Mouse (Mus musculus) kidney, adult 2 months (tissue): ENCODE measurements around the gene Tecpr2. TPM values are rescaled to one million over a fixed set of nuclear protein-coding genes. Genes with fewer than 3 reads are reported as not detected.

ENCODE experiments used
- DNase-seq: peaks from one replicate; pipeline ENCODE4 v3.0.0; 2021
- H3K27ac ChIP-seq: fragments of 200-500 bp; 2 replicates; pipeline ENCODE4 v1.5.1; 2012; ENCODE audit warnings: low read depth, low read length, control low read depth, inconsistent platforms; ENCODE audit not compliant: insufficient read depth
- H3K27me3 ChIP-seq: fragments of 200-500 bp; replicated peaks from 2 replicates; pipeline ENCODE4 v1.6.1; 2012; ENCODE audit warnings: mild to moderate bottlenecking, moderate library complexity, low read length, inconsistent platforms; ENCODE audit not compliant: control insufficient read depth, insufficient read depth
- H3K36me3 ChIP-seq: fragments of 200-500 bp; 2 replicates; pipeline ENCODE4 v1.6.1; 2012; ENCODE audit warnings: mild to moderate bottlenecking, moderate library complexity, low read length, inconsistent platforms; ENCODE audit not compliant: control insufficient read depth, insufficient read depth
- H3K4me1 ChIP-seq: fragments of 200-500 bp; 2 replicates; pipeline ENCODE4 v1.6.1; 2011; ENCODE audit warnings: low read length; ENCODE audit not compliant: control insufficient read depth, insufficient read depth
- H3K4me3 ChIP-seq: fragments of 200-500 bp; 2 replicates; pipeline ENCODE4 v1.5.1; 2011; ENCODE audit warnings: mild to moderate bottlenecking, low read depth, low read length, control low read depth; ENCODE audit not compliant: insufficient read depth
- CTCF ChIP-seq: fragments of 200-500 bp; conservative IDR thresholded peaks from 2 replicates; pipeline ENCODE4 v1.5.1; 2011; ENCODE audit warnings: low read depth, mild to moderate bottlenecking, control low read depth, low read length, moderate library complexity, mixed read lengths; ENCODE audit not compliant: insufficient read depth, insufficient read length
- POLR2A ChIP-seq: fragments of 200-500 bp; IDR thresholded peaks from one replicate; pipeline ENCODE4 v1.6.1; 2011; ENCODE audit warnings: low read depth, low read length, control low read depth
- WGBS: fragments of 180-500 bp; shearing (Covaris S2); methylation state at CpG from one replicate; pipeline ENCODE4 v1.1.7; 2018; 5-methylcytosine and 5-hydroxymethylcytosine counted together
- polyA plus RNA-seq: library from polyadenylated mRNA; depleted of rRNA; stranded (reverse); fragments of >200 nt; gene quantifications from 2 replicates; pipeline ENCODE4 v1.2.3, GENCODE M21; 2012

Gene Tecpr2
- polyA plus RNA-seq, 1 experiment: 4.3 TPM

DNA sequence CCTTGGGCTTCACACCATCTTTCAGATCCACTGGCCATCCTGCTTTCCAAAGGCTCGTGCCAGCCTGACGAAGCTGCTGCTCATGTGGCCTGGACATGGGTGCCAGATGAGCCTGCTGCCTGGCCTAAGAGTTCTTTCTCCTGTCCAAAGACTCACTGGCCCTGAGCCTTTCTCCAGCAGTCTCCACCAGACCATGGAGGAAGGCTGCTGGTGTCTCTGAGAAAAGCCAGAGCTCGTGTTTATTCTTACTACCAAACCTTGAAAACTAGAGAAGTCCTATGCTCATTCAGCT, 59.8 kb downstream of the Tecpr2 start:
- no peak for DNase-seq
- no peak overlapping the region for H3K4me3 ChIP-seq
- 88% methylated on average over 3 of the region's 3 CpGs for WGBS
- H3K27ac ChIP-seq: no peak overlapping the region
- TF ChIP-seq CTCF: no peak
- TF ChIP-seq POLR2A: no peak
- H3K4me1 ChIP-seq: no peaks in the 10 kb centered on the region
- H3K27me3 ChIP-seq: no peaks in the 10 kb centered on the region
- 0 out of 2 replicates have a peak, but pooled peaks cover 2% of the 10 kb centered on the region for H3K36me3 ChIP-seq

DNA sequence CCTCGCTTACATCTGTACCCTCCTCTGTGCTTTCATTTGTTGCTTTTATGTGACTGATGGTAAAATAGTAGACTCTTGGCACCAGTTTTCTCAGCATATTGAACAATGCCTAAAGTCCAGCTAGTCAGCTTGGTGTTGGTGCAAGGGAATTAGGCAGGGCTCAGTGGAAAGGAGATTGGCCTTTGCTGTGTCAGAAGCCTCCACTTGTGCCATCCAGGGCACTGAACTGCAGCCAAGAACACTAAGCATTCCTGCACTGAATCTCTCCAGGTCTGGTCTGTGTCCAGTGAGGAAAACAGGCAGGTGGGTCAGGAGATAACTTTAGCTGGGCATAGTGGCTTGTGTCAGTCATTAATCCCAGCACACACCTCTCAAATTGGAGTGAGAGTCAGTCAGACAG, 60.3 kb downstream of the Tecpr2 start:
- 95% methylated on average over 1 of the region's 1 CpGs for WGBS
- no peak overlapping the region for H3K27ac ChIP-seq

DNA sequence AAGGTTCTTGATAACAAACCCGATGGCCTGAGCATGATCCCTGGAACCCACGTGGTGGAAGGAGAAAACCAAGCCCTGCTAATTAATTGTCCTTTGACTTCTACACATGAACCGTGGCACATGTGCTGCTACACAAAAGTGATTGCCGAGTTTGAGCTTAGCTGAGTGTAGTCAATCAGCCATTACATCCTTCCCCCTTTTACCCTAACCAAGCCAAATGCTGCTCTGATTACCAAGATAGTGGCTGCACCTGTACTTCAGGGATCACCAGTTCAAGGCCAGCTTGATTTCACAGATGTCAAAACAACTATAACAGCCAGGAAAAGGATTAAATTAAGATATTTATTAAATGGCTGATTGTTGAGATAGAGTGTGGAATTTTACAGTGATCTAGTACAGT, 61.1 kb downstream of the Tecpr2 start:
- TF ChIP-seq POLR2A (no peak), CTCF (no peak)
- H3K4me1 ChIP-seq: no peaks in the 10 kb centered on the region
- 0 out of 2 replicates have a peak, but pooled peaks cover 2% of the 10 kb centered on the region for H3K36me3 ChIP-seq
- H3K27ac ChIP-seq: no peak overlapping the region
- DNase-seq: no peak
- no peak overlapping the region for H3K4me3 ChIP-seq
- no peaks in the 10 kb centered on the region for H3K27me3 ChIP-seq
- 36% methylated on average over 4 of the region's 4 CpGs for WGBS

More for the DNA sequence above, 60.3 kb downstream of the Tecpr2 start:
- DNase-seq: no peak
- TF ChIP-seq POLR2A (no peak), CTCF (no peak)
- Histone ChIP-seq H3K4me1 (no peaks in the 10 kb centered on the region), H3K36me3 (0 out of 2 replicates have a peak, but pooled peaks cover 2% of the 10 kb centered on the region), H3K4me3 (no peak overlapping the region), H3K27me3 (no peaks in the 10 kb centered on the region)

DNA sequence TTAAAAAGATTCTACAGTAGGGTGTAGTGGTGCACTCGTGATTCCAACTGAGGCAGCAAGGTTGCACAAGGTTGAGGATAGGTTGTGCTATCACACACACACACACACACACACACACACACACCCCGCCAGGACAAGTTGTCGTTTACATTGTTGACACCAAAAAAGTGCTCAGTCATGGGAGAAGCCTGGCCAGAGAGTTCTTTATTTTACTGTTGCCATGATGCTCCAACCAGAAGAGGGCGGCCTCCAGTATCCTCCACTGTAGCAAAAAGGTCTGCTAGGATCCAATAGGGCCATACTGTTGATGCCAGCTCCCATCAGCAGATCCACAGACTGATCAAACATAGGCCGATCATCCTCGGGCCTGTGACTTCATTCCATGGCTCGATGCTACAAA, 62.2 kb downstream of the Tecpr2 start:
- 0 out of 2 replicates have a peak, but pooled peaks have one; percentile 14 for TF ChIP-seq CTCF
- no peak for TF ChIP-seq POLR2A
- 86% methylated on average over 7 of the region's 7 CpGs for WGBS
- DNase-seq: no peak

DNA sequence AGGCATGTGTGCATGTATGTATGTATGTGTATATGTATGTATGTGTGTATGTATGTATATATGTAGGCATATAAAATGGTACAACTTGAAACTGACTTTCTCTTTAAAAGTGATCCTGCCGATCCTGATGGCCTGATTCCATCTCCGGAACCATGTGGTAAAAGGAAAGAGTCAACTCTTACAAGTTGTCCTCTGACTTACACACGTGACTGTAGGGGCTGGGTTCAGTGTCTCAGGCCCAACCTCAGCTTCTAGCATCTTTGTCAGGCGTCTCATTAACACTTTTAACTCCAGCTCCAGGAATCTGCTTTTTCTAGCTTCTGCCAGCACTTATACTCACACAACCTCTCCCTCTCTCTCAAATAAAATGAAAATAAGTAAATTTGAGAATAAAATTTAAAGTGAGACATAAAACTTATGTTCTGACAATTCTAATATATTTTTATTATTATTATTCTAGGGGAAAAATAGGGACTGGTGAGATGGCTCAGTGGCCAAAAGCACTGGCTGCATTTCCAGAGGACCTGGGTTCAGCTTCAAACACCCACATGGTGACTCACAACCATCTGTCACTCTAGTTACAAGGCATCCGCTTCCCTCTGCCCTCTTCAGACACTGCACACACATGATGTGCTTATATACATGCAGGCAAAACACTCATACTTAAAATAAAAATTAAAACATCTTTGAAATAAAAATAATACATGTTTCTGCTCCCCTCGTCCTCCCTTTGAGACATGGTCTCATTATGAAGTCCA, 63.7 kb downstream of the Tecpr2 start:
- no peaks in the 10 kb centered on the region for H3K27me3 ChIP-seq
- no peaks in the 10 kb centered on the region for H3K36me3 ChIP-seq
- TF ChIP-seq CTCF: no peak
- TF ChIP-seq POLR2A: no peak
- H3K4me3 ChIP-seq: no peak overlapping the region
- WGBS: 89% methylated on average over 6 of the region's 6 CpGs
- no peak overlapping the region for H3K27ac ChIP-seq
- DNase-seq: no peak
- no peaks in the 10 kb centered on the region for H3K4me1 ChIP-seq

More for the DNA sequence above, 62.2 kb downstream of the Tecpr2 start:
- H3K4me3 ChIP-seq: no peak overlapping the region
- no peaks in the 10 kb centered on the region for H3K4me1 ChIP-seq
- H3K27me3 ChIP-seq: no peaks in the 10 kb centered on the region
- H3K27ac ChIP-seq: no peak overlapping the region
- H3K36me3 ChIP-seq: 0 out of 2 replicates have a peak, but pooled peaks cover under 1% of the 10 kb centered on the region

DNA sequence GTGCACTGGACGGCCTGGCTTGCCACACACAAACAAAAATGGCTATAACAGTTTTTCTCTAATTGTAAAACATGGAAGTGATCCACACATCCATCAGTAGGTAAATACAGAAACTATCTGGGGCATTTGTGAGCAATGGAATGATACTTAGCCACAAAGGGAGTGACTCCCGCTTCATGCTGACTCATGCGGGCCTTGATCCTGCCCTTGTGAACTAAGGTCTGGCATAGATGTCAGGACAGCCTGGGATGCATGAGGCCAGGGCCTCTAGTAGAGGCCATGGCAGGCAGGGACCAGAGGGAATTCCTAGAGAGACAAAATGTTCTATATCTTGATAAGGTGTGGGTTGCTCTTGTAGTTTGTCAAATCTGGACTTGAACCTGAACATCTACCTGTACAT, 64.4 kb downstream of the Tecpr2 start:
- DNase-seq: no peak
- 88% methylated on average over 3 of the region's 3 CpGs for WGBS
- Histone ChIP-seq H3K4me3 (no peak overlapping the region), H3K27me3 (no peaks in the 10 kb centered on the region), H3K27ac (no peak overlapping the region), H3K36me3 (no peaks in the 10 kb centered on the region), H3K4me1 (no peaks in the 10 kb centered on the region)
- no peak for TF ChIP-seq POLR2A
- no peak for TF ChIP-seq CTCF

DNA sequence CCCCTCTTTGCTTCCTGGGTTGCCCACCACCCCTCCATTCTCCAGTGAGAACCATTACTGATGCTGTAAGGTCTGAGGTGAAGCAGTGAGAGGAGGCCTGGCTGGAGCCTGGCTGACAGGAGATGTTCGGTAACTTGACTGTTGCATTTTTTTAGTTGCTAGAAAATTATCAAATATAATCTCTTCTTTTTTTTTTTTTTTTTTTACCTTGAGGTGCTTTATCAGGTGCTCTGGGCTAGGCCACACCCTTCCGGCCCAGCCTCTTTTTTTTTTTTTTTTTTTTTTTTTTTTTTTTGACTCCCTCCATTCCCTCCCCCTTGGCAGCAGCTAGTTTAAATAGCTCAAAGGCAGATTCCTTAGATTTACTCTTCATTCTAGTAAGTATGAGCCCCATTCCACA, 64.8 kb downstream of the Tecpr2 start:
- WGBS: 88% methylated on average over 2 of the region's 2 CpGs

More for the DNA sequence above, 64.8 kb downstream of the Tecpr2 start:
- Histone ChIP-seq H3K27me3 (no peaks in the 10 kb centered on the region), H3K27ac (no peak overlapping the region), H3K4me3 (no peak overlapping the region), H3K4me1 (no peaks in the 10 kb centered on the region), H3K36me3 (no peaks in the 10 kb centered on the region)
- TF ChIP-seq POLR2A: no peak
- TF ChIP-seq CTCF: no peak
- DNase-seq: no peak
